25 mouse cellular contexts compared by ENCODE assay signal in the genomic region with DNA sequence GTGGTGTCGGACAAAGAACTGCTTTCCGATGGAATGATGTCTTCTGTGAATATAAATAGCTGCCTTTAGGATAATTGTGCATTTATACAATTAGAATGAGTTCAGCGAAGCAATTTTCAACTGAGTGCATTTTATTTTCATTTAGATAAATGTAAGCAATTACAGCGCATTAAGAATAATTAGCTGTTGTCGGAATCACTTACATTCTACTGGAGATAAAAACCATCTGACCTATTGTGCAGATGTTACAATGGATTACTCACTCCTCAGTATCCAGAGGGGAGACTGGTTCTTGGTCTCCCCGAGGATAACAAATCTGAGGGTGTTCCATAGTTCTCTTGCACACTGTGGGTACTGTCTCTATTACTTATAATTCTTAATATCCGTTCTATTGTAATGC. TPM values are rescaled to one million over a fixed set of nuclear protein-coding genes. Genes with fewer than 3 reads are reported as not detected.
A peak's percentile ranks its signal among the peaks of the same experiment; 100 is the strongest.
DNase-seq lines count a peak whose midpoint lies in the region; ATAC-seq lines count a peak whose summit lies in the region.
"Had no signal": no experiment of that assay in that cellular context is flagged by ENCODE, and none has a peak within 500 bp of the region (broad histone marks: within the 10 kb centered on the region; RNA-seq: fewer than 3 reads in every experiment).

No protein-coding gene starts in this region.

- H3K4me3 ChIP-seq in hindbrain, embryonic 13.5 days = no peak overlapping the region
- H3K4me3 ChIP-seq in hindbrain, embryonic 10.5 days = no peak overlapping the region
- H3K4me3 ChIP-seq in neural tube, embryonic 13.5 days = no peak overlapping the region
- no peak overlapping the region for H3K4me3 ChIP-seq in neural tube, embryonic 15.5 days (replicated peaks)
- H3K4me3 ChIP-seq: heart, embryonic 12.5 days; heart, embryonic 15.5 days had no signal

- H3K4me2 ChIP-seq in hindbrain, embryonic 13.5 days = no peak overlapping the region
- no peak overlapping the region for H3K4me2 ChIP-seq in neural tube, embryonic 13.5 days
- H3K4me2 ChIP-seq in neural tube, embryonic 15.5 days = no peak overlapping the region
- H3K4me2 ChIP-seq: heart, embryonic 12.5 days; heart, embryonic 15.5 days had no signal

- no peaks in the 10 kb centered on the region for H3K27me3 ChIP-seq in hindbrain, embryonic 13.5 days
- no peaks in the 10 kb centered on the region for H3K27me3 ChIP-seq in hindbrain, embryonic 10.5 days (ENCODE audit: insufficient read depth, poor library complexity, severe bottlenecking)
- no peaks in the 10 kb centered on the region for H3K27me3 ChIP-seq in neural tube, embryonic 13.5 days
- H3K27me3 ChIP-seq in neural tube, embryonic 15.5 days (replicated peaks) = no peaks in the 10 kb centered on the region
- H3K27me3 ChIP-seq: heart, embryonic 12.5 days; heart, embryonic 15.5 days had no signal

- no peak for DNase-seq in hindbrain, embryonic 10.5 days (ENCODE audit: low spot score)
- DNase-seq in neural tube, embryonic 10.5 days (ENCODE audit: extremely low spot score, low spot score) = no peak
- no peak for DNase-seq in right cerebral cortex, adult 2 months (ENCODE audit: low spot score in 2 of 2)
- no peak for DNase-seq in kidney, postnatal 36 days
- DNase-seq: adrenal gland, adult 8-10 months; adrenal gland, postnatal 25 days; cerebellum, adult 18-20 months; cerebellum, adult 9-10 months; cerebellum, postnatal 14 days; forebrain, postnatal 0 days; gastrocnemius, postnatal 25 days; heart, adult 18-20 months; heart, postnatal 10 days; heart, postnatal 36 days had no signal

- H3K4me1 ChIP-seq in hindbrain, embryonic 13.5 days (replicated peaks) = peaks cover 22% of the 10 kb centered on the region; the same call in 1 of the 2 replicates
- no peaks in the 10 kb centered on the region for H3K4me1 ChIP-seq in hindbrain, embryonic 10.5 days (replicated peaks)
- peaks cover 30% of the 10 kb centered on the region for H3K4me1 ChIP-seq in neural tube, embryonic 13.5 days (replicated peaks)
- H3K4me1 ChIP-seq in neural tube, embryonic 15.5 days = peaks cover 7% of the 10 kb centered on the region; the same call in 1 of the 2 replicates

- H3K9ac ChIP-seq in hindbrain, embryonic 13.5 days = no peak overlapping the region
- no peak overlapping the region for H3K9ac ChIP-seq in neural tube, embryonic 13.5 days
- no peak overlapping the region for H3K9ac ChIP-seq in neural tube, embryonic 15.5 days (replicated peaks)
- H3K9ac ChIP-seq: forebrain, postnatal 0 days; heart, embryonic 12.5 days; heart, embryonic 15.5 days had no signal

- peak overlapping the region; percentile 55; the same call in 1 of the 2 replicates for H3K27ac ChIP-seq in hindbrain, embryonic 13.5 days
- H3K27ac ChIP-seq in hindbrain, embryonic 10.5 days = no peak overlapping the region
- H3K27ac ChIP-seq in neural tube, embryonic 13.5 days (replicated peaks) = peak overlapping the region; percentile 59; the same call in 1 of the 2 replicates
- H3K27ac ChIP-seq in neural tube, embryonic 15.5 days (replicated peaks) = peak overlapping the region; percentile 37; the same call in 1 of the 2 replicates
- H3K27ac ChIP-seq: heart, embryonic 15.5 days; hindbrain, postnatal 0 days had no signal

- H3K9me3 ChIP-seq in hindbrain, embryonic 13.5 days = no peaks in the 10 kb centered on the region
- no peaks in the 10 kb centered on the region for H3K9me3 ChIP-seq in hindbrain, embryonic 10.5 days
- no peaks in the 10 kb centered on the region for H3K9me3 ChIP-seq in neural tube, embryonic 13.5 days
- H3K9me3 ChIP-seq in neural tube, embryonic 15.5 days (replicated peaks) = no peaks in the 10 kb centered on the region
- H3K9me3 ChIP-seq: heart, embryonic 12.5 days; heart, embryonic 15.5 days had no signal

- H3K36me3 ChIP-seq in hindbrain, embryonic 13.5 days = peaks cover 54% of the 10 kb centered on the region
- peaks cover 86% of the 10 kb centered on the region for H3K36me3 ChIP-seq in hindbrain, embryonic 10.5 days
- H3K36me3 ChIP-seq in neural tube, embryonic 13.5 days = peaks cover 57% of the 10 kb centered on the region
- H3K36me3 ChIP-seq in neural tube, embryonic 15.5 days = peaks cover 27% of the 10 kb centered on the region
- H3K36me3 ChIP-seq: heart, embryonic 15.5 days had no signal

- 76% methylated on average over 7 of the region's 7 CpGs for WGBS in hindbrain, embryonic 13.5 days
- 92% methylated on average over 7 of the region's 7 CpGs for WGBS in hindbrain, embryonic 10.5 days
- WGBS in neural tube, embryonic 13.5 days = 60% methylated on average over 7 of the region's 7 CpGs
- WGBS in neural tube, embryonic 15.5 days = 56% methylated on average over 7 of the region's 7 CpGs

- no peak for ATAC-seq in hindbrain, embryonic 13.5 days (ENCODE audit: low FRiP score)
- no peak; the same call in 1 of the 2 replicates for ATAC-seq in neural tube, embryonic 13.5 days (ENCODE audit: low read depth)
- no peak for ATAC-seq in neural tube, embryonic 15.5 days (ENCODE audit: low FRiP score)
- ATAC-seq: activated CD4-positive, CD25-positive, alpha-beta regulatory T cell, adult 4 months; CD4-positive, CD25-positive, alpha-beta regulatory T cell, adult 4 months; forebrain, postnatal 0 days; hindbrain, postnatal 0 days; inflammation-experienced regulatory T-cells, adult 6 months; intestine, embryonic 16.5 days had no signal

RNA-seq across cellular contexts. Expression of gene Lmod3, which starts 49.7 kb away (rescaled TPM):
- 0.08 and 0.17 TPM in 2 replicates for polyA plus RNA-seq in hindbrain, embryonic 13.5 days (2015; fragmentation: Nextera tagmentation; extraction: Ambion mirVana)
- not detected in 2 replicates for polyA plus RNA-seq in hindbrain, embryonic 10.5 days (2016; fragmentation: Nextera tagmentation; extraction: Ambion mirVana)
- polyA plus RNA-seq in neural tube, embryonic 13.5 days (2015; fragmentation: Nextera tagmentation; extraction: Ambion mirVana) = 0.47 and 1.0 TPM in 2 replicates
- 0.61 and 0.63 TPM in 2 replicates for polyA plus RNA-seq in neural tube, embryonic 15.5 days (2015; fragmentation: Nextera tagmentation; extraction: Ambion mirVana)
- polyA plus RNA-seq: activated CD4-positive, CD25-positive, alpha-beta regulatory T cell, adult 4 months; forebrain, embryonic 11.5 days; hindbrain, postnatal 0 days had no signal
